Mouse (Mus musculus) lung, embryonic 14.5 days (tissue): ENCODE data around the gene Them5. TPM values are rescaled to one million over a fixed set of nuclear protein-coding genes. Genes with fewer than 3 reads are reported as not detected.

Experiments
- ATAC-seq: fragments of 200-750 bp; cut with Nextera tagmentation; 2 replicates; pipeline ENCODE4 v1.8.0; 2017; ENCODE audit warnings: mild to moderate bottlenecking, moderate TSS enrichment, moderate library complexity; ENCODE audit not compliant: insufficient read depth
- DNase-seq: peaks from one replicate; pipeline ENCODE4 v3.0.0-alpha.2; 2015
- H3K27ac ChIP-seq: fragments of 300-500 bp; sonication (generic); 2 replicates; pipeline ENCODE4 v1.5.1; 2014; ENCODE audit warnings: low read depth, mild to moderate bottlenecking, moderate library complexity
- H3K27me3 ChIP-seq: fragments of 300-500 bp; sonication (generic); 2 replicates; pipeline ENCODE4 v1.6.1; 2014; ENCODE audit warnings: low read length, control low read depth; ENCODE audit not compliant: insufficient read depth
- H3K36me3 ChIP-seq: fragments of 300-500 bp; sonication (generic); 2 replicates; pipeline ENCODE4 v1.6.1; 2014; ENCODE audit warnings: control low read depth; ENCODE audit not compliant: insufficient read depth
- H3K4me1 ChIP-seq: fragments of 300-500 bp; sonication (generic); 2 replicates; pipeline ENCODE4 v1.6.1; 2014; ENCODE audit warnings: antibody characterized with exemption, control low read depth; ENCODE audit not compliant: insufficient read depth
- H3K4me2 ChIP-seq: fragments of 300-500 bp; sonication (generic); 2 replicates; pipeline ENCODE4 v1.6.1; 2014; ENCODE audit warnings: mild to moderate bottlenecking
- H3K4me3 ChIP-seq: fragments of 300-500 bp; sonication (generic); 2 replicates; pipeline ENCODE4 v1.5.1; 2014; ENCODE audit warnings: low read depth, low read length
- H3K9ac ChIP-seq: fragments of 300-500 bp; sonication (generic); 2 replicates; pipeline ENCODE4 v1.6.1; 2014
- H3K9me3 ChIP-seq: fragments of 300-500 bp; sonication (generic); 2 replicates; pipeline ENCODE4 v1.6.1; 2016; ENCODE audit warnings: low read depth, low read length, control low read depth
- CTCF ChIP-seq: IDR thresholded peaks from 2 replicates; pipeline ENCODE4 v1.5.1; 2016; ENCODE audit warnings: antibody characterized with exemption, low read depth
- WGBS: fragments of 180-500 bp; shearing (Covaris S2); extraction: QIAGEN DNeasy Blood & Tissue Kit; methylation state at CpG from one replicate; pipeline ENCODE4 v1.1.7; 2014; 5-methylcytosine and 5-hydroxymethylcytosine counted together
- polyA plus RNA-seq: library from polyadenylated mRNA; unstranded; fragments of >200 nt; fragmentation: Nextera tagmentation; extraction: Ambion mirVana; gene quantifications from 2 replicates; pipeline ENCODE4 v1.2.1, GENCODE M21; 2014

The Them5 gene
- polyA plus RNA-seq, 1 experiment from 2014 or later: 0.43 TPM

DNA sequence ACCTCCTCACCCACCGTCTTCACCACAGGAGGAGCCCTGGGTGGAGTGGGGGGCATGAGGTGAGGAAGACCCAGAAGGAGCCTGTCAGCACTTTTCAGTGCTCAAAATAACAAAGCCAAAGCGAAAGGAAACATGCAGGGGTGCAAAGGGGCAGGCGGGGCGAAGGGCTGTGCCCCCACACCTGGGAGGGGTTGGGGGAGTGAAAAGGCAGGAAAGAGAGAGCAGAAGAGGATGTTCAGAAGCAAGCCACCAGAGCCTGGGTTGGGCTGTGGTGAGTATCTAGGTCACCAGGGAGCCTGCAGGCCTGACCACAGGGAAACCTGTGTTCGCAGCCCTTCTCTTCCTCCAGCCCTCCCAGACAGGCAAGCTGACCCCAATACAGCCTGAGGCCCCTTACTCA is 46.1 kb downstream of the Them5 start:
- Histone ChIP-seq H3K27me3 (no peaks in the 10 kb centered on the region), H3K4me2 (no peak overlapping the region), H3K9ac (no peak overlapping the region), H3K4me3 (no peak overlapping the region), H3K36me3 (no peaks in the 10 kb centered on the region), H3K4me1 (no peaks in the 10 kb centered on the region), H3K27ac (no peak overlapping the region), H3K9me3 (no peaks in the 10 kb centered on the region)
- no peak for DNase-seq
- no peak for TF ChIP-seq CTCF
- WGBS: 60% methylated on average over 5 of the region's 5 CpGs
- no peak for ATAC-seq

GRCm38 (mm10) chr3:94389420-94389819 is 47.5 kb downstream of the Them5 start:
- ATAC-seq: no peak
- 93% methylated on average over 16 of the region's 16 CpGs for WGBS

GRCm38 (mm10) chr3:94391001-94391400 is 49.1 kb downstream of the Them5 start:
- no peak overlapping the region for H3K4me3 ChIP-seq
- no peak overlapping the region for H3K27ac ChIP-seq
- 84% methylated on average over 5 of the region's 5 CpGs for WGBS
- no peaks in the 10 kb centered on the region for H3K9me3 ChIP-seq
- no peaks in the 10 kb centered on the region for H3K27me3 ChIP-seq
- TF ChIP-seq CTCF: no peak
- no peak overlapping the region for H3K9ac ChIP-seq
- no peaks in the 10 kb centered on the region for H3K36me3 ChIP-seq
- no peak for ATAC-seq
- H3K4me1 ChIP-seq: no peaks in the 10 kb centered on the region
- no peak for DNase-seq
- no peak overlapping the region for H3K4me2 ChIP-seq

More at GRCm38 (mm10) chr3:94389420-94389819, 47.5 kb downstream of the Them5 start:
- Histone ChIP-seq H3K4me3 (no peak overlapping the region), H3K27ac (no peak overlapping the region), H3K4me2 (no peak overlapping the region), H3K36me3 (no peaks in the 10 kb centered on the region), H3K4me1 (no peaks in the 10 kb centered on the region), H3K9me3 (no peaks in the 10 kb centered on the region), H3K9ac (no peak overlapping the region), H3K27me3 (no peaks in the 10 kb centered on the region)
- TF ChIP-seq CTCF: no peak
- no peak for DNase-seq

DNA sequence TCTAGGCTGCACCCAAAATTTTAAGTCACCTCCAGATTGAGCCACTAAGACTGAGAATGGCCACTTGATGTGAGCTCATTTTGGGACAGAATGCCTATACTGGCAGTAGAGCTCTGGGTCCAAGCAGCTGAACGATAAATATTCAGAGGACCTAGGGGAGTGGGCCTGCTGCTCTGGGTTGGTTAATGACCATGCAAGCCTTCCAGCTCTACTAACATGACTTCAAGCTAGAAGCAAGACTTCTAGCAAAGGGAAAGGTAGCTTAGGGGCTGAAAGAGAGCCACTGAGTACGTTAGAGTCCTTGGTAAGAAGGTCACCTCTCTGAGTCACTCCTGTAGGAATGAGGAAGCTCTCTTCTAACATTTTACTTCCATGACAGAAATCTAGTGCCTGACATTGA is 50.2 kb downstream of the Them5 start:
- H3K4me3 ChIP-seq: no peak overlapping the region

GRCm38 (mm10) chr3:94393049-94393448 is 51.1 kb downstream of the Them5 start:
- no peak for DNase-seq
- 0 out of 2 replicates have a peak, but pooled peaks cover 6% of the 10 kb centered on the region for H3K27me3 ChIP-seq
- ATAC-seq: no peak

More for the DNA sequence above, 50.2 kb downstream of the Them5 start:
- no peak for TF ChIP-seq CTCF
- H3K4me1 ChIP-seq: no peaks in the 10 kb centered on the region
- 77% methylated on average over 2 of the region's 2 CpGs for WGBS
- no peak overlapping the region for H3K9ac ChIP-seq
- no peaks in the 10 kb centered on the region for H3K27me3 ChIP-seq
- H3K27ac ChIP-seq: no peak overlapping the region
- H3K4me2 ChIP-seq: no peak overlapping the region
- H3K9me3 ChIP-seq: no peaks in the 10 kb centered on the region
- DNase-seq (no peak), ATAC-seq (no peak)
- H3K36me3 ChIP-seq: no peaks in the 10 kb centered on the region

DNA sequence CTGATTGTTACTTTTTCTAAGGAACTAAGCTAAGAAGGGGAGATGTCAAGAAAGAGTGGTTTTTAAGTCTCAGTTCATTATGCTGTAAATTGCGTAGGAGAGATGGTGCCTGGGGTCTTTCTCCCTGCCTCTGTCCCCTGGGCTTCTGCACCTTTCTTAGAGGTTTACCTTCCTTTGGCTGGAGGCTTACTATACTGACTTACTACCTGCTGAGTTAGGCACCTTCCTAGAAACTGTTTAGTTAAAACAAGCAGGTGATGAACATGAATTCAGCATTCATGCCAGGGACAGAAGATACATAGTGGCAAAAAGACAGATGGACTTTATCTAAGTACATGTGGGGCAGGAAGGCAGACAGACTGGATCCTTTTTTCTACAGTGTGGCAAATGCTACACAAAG is 54.4 kb downstream of the Them5 start:
- H3K9me3 ChIP-seq: no peaks in the 10 kb centered on the region
- peaks cover 27% of the 10 kb centered on the region for H3K27me3 ChIP-seq
- ATAC-seq (no peak), DNase-seq (no peak)
- no peak overlapping the region for H3K4me2 ChIP-seq
- no peak overlapping the region for H3K27ac ChIP-seq
- H3K9ac ChIP-seq: no peak overlapping the region
- no peak for TF ChIP-seq CTCF
- no peaks in the 10 kb centered on the region for H3K36me3 ChIP-seq
- H3K4me1 ChIP-seq: no peaks in the 10 kb centered on the region
- no peak overlapping the region for H3K4me3 ChIP-seq
- WGBS: 82% methylated on average over 1 of the region's 1 CpGs

More at GRCm38 (mm10) chr3:94393049-94393448, 51.1 kb downstream of the Them5 start:
- no peak overlapping the region for H3K9ac ChIP-seq
- no peak overlapping the region for H3K4me2 ChIP-seq
- H3K27ac ChIP-seq: no peak overlapping the region
- 70% methylated on average over 4 of the region's 4 CpGs for WGBS
- no peaks in the 10 kb centered on the region for H3K9me3 ChIP-seq
- H3K4me1 ChIP-seq: no peaks in the 10 kb centered on the region
- H3K36me3 ChIP-seq: no peaks in the 10 kb centered on the region
- H3K4me3 ChIP-seq: no peak overlapping the region
- TF ChIP-seq CTCF: no peak

- H3K9me3 ChIP-seq: no peaks in the 10 kb centered on the region
- H3K9ac ChIP-seq: no peak overlapping the region
- H3K4me2 ChIP-seq: no peak overlapping the region
- no peak for TF ChIP-seq CTCF
- no peak for DNase-seq
- H3K27ac ChIP-seq: no peak overlapping the region
- 64% methylated on average over 4 of the region's 4 CpGs for WGBS
- H3K36me3 ChIP-seq: no peaks in the 10 kb centered on the region
- H3K4me3 ChIP-seq: no peak overlapping the region
- H3K4me1 ChIP-seq: no peaks in the 10 kb centered on the region
- peaks cover 32% of the 10 kb centered on the region for H3K27me3 ChIP-seq
- ATAC-seq: no peak
Measured at GRCm38 (mm10) chr3:94396851-94397250, 55.0 kb downstream of the Them5 start.

Other genes starting within 250 kb of the Them5 start
- not detected in 2 replicates for gene Gm10696, start 163.9 kb upstream of the Them5 start, polyA plus RNA-seq
- gene Gm5286, start 145.4 kb upstream of the Them5 start, polyA plus RNA-seq: not detected in 2 replicates
- not detected in 2 replicates for gene Gm4778, start 78.1 kb upstream of the Them5 start, polyA plus RNA-seq
- gene Them4, start 32.0 kb upstream of the Them5 start, polyA plus RNA-seq: 9.7 and 9.8 TPM in 2 replicates
- 0.74 and 1.2 TPM in 2 replicates for gene C2cd4d, start 20.3 kb downstream of the Them5 start, polyA plus RNA-seq
- 4.7 and 5.4 TPM in 2 replicates for gene Rorc, start 30.7 kb downstream of the Them5 start, polyA plus RNA-seq
- gene Lingo4, start 56.4 kb downstream of the Them5 start, polyA plus RNA-seq: 0.08 and 0.11 TPM in 2 replicates
- gene Tdrkh, start 71.2 kb downstream of the Them5 start, polyA plus RNA-seq: 8.8 and 10.0 TPM in 2 replicates
- gene Mrpl9, start 101.2 kb downstream of the Them5 start, polyA plus RNA-seq: 64.6 and 66.0 TPM in 2 replicates
- 0.29 TPM in 1 of 2 replicates, not detected in the other for gene Oaz3, start 101.8 kb downstream of the Them5 start, polyA plus RNA-seq
- 0.99 and 2.0 TPM in 2 replicates for gene Celf3, start 136.2 kb downstream of the Them5 start, polyA plus RNA-seq
- gene Riiad1, start 138.2 kb downstream of the Them5 start, polyA plus RNA-seq: 2.0 and 2.5 TPM in 2 replicates
- gene Snx27, start 240.6 kb downstream of the Them5 start, polyA plus RNA-seq: 38.7 and 40.4 TPM in 2 replicates